Mouse (Mus musculus): ENCODE results near the gene Plekhd1. TPM values are rescaled to one million over a fixed set of nuclear protein-coding genes. Genes with fewer than 3 reads are reported as not detected.

Gene Plekhd1
- polyA plus RNA-seq, 1 experiment from 2014 or later = 0.10 TPM

DNA sequence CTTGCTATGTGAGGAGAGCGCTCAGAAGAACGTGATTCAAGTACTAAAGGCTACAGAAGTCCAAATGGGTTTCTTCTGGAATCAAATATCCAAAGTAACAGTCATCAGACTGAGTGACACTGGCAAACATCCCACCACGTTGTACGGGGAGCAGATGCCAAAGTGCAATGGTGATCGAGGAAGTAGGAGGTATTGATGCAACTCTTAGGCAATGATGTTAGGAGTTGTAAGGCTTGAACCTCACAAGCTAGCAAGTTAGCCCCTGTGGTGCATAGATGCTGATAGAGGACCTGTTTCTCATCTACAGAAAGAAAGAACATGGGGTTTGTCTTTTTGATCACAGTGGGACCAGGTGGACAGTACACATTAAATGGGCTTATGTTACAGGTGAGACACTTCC lies 70.6 kb downstream of the Plekhd1 start:
- WGBS = 85% methylated on average over 5 of the region's 5 CpGs
- Histone ChIP-seq H3K27ac (no peak overlapping the region), H3K36me3 (no peaks in the 10 kb centered on the region), H3K27me3 (peaks cover 59% of the 10 kb centered on the region), H3K4me2 (replicated peaks) (no peak overlapping the region), H3K9ac (no peak overlapping the region), H3K4me1 (peaks cover 21% of the 10 kb centered on the region), H3K4me3 (no peak overlapping the region), H3K9me3 (no peaks in the 10 kb centered on the region)
- ATAC-seq (ENCODE audit: low FRiP score, low read depth) = no peak

- Histone ChIP-seq H3K4me3 (no peak overlapping the region), H3K27me3 (peaks cover 47% of the 10 kb centered on the region), H3K9me3 (no peaks in the 10 kb centered on the region), H3K4me1 (peaks cover 13% of the 10 kb centered on the region), H3K36me3 (no peaks in the 10 kb centered on the region), H3K4me2 (replicated peaks) (no peak overlapping the region), H3K9ac (no peak overlapping the region), H3K27ac (no peak overlapping the region)
- no peak for ATAC-seq (ENCODE audit: low FRiP score, low read depth)
- WGBS = 80% methylated on average over 4 of the region's 4 CpGs
Observed at GRCm38 (mm10) chr12:80764116-80764515, 71.7 kb downstream of the Plekhd1 start.

- peak; percentile 85 for ATAC-seq (ENCODE audit: low FRiP score, low read depth)
- 17% methylated on average over 11 of the region's 11 CpGs for WGBS
- Histone ChIP-seq H3K4me3 (no peak overlapping the region), H3K4me1 (no peaks in the 10 kb centered on the region), H3K27me3 (0 out of 2 replicates have a peak, but pooled peaks cover 6% of the 10 kb centered on the region), H3K4me2 (replicated peaks) (0 out of 2 replicates have a peak overlapping the region, but pooled peaks have one; percentile 16), H3K9me3 (no peaks in the 10 kb centered on the region), H3K27ac (no peak overlapping the region), H3K36me3 (no peaks in the 10 kb centered on the region), H3K9ac (no peak overlapping the region)
Observed at GRCm38 (mm10) chr12:80769697-80770096, 77.3 kb downstream of the Plekhd1 start.

Other genes starting within 250 kb of the Plekhd1 start
- 28.6 and 30.5 TPM in 2 replicates for gene Exd2, start 229.5 kb upstream of the Plekhd1 start, polyA plus RNA-seq (2015; fragmentation: Nextera tagmentation; extraction: Ambion mirVana)
- gene Galnt16, start 174.3 kb upstream of the Plekhd1 start, polyA plus RNA-seq (2015; fragmentation: Nextera tagmentation; extraction: Ambion mirVana) = 16.2 and 17.1 TPM in 2 replicates
- gene Slc39a9, start 48.7 kb upstream of the Plekhd1 start, polyA plus RNA-seq (2015; fragmentation: Nextera tagmentation; extraction: Ambion mirVana) = 21.8 and 26.5 TPM in 2 replicates
- gene Erh, start 48.2 kb upstream of the Plekhd1 start, polyA plus RNA-seq (2015; fragmentation: Nextera tagmentation; extraction: Ambion mirVana) = 334 and 368 TPM in 2 replicates
- 0.06 and 0.14 TPM in 2 replicates for gene Ccdc177, start 68.1 kb downstream of the Plekhd1 start, polyA plus RNA-seq (2015; fragmentation: Nextera tagmentation; extraction: Ambion mirVana)
- gene Susd6, start 97.9 kb downstream of the Plekhd1 start, polyA plus RNA-seq (2015; fragmentation: Nextera tagmentation; extraction: Ambion mirVana) = 14.3 and 15.7 TPM in 2 replicates